Mouse (Mus musculus) ovary, postnatal 14 days (tissue): ENCODE measurements at regions not wholly inside any gene's neighbourhood (a gene's known extent, or its start where the extent isn't known, plus 50 kb on each side); places are given as distances from the start of the nearest gene placed in this dataset.

ENCODE experiments used
- DNase-seq: peaks from one replicate; pipeline ENCODE4 v3.0.0; 2022; ENCODE audit warnings: low spot score

DNA sequence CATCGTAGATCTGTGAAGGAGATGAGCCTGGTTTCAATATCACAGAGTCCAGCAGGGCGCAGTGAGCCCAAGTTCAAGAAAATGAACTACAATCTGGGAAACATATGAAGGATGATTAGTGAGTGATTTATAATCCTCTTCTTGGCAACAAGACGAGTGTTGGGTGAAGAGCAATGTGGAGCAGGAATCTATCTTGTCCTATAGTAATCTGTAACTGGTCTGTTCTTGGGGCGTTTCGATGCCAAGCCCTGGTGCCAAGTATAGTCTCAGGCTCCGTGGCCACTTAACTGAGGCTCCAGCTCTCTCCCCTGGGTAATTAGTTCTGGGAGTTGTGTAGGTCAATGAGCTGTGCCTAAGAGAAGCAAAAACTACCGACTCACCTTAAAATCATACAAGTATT, 154.4 kb upstream of the Gorab start:
- DNase-seq = no peak

DNA sequence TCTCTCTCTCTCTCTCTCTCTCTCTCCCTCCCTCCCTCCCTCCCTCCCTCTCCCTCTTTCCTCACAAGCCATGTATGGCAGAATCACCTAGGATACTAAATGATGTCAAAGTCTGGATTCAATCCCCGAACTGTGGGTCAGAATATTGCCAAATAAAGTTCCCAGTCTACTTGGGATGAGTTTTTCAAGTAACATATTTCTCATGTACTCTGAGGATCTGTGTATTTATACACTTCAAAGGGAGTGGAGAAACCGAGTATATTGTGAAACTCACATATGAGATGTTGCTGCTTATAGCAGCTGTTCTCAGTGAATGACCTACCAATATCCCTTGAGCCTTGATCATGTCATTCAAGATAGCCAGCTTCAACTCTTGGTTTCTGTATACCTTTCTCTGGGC, 151.7 kb upstream of the Gorab start:
- no peak for DNase-seq

DNA sequence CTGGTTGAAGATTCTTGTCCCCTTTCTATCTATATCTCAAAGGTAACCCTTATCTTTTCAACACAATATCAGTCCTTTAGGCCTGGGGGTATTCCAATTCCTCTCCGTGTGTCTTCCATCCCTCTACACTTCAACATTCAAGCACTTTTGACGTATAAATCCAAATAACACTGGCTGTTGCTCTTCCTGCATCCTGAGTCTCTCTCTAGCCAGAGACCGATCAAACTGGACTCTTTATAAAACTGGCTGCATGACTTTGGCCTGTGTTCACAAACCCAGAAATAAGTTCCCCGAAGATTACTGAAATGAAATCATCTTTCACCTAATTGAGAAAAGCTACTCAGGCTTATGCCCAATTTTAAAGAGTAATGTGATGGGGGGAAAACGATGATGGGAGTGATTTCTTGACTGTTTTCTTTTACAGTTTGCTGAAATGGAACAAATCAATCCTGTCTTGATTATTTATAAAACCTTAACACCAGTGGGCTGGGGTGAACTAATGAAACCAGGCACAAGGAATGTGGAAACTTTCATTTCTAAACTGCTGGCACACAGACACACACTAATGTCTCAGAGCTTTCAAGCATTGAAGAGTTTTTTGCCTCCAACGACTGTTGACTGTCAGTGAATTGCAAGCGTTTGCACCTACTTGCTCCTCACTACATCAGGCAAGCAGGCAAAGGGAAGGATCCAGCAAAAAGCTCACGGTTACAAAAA, 135.5 kb upstream of the Gorab start:
- no peak for DNase-seq

DNA sequence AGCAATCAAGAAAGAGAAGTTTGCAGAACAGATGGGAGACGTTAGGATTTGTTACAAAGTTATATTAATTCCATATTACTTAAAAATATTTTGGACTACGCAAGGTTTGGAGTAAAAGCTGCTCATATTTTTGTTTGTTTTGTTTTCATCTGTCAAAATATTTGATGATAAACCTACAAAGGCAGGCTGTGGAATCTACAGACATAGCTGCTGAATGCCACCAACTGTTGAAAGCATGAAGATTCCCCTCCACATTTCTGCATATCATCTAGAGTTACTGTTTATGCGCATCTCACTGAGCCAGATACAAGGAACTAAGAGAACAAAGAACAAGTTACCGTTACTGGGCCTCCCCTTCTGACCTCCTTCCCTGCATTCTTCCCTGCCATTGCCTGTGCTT, 127.1 kb upstream of the Gorab start:
- DNase-seq = no peak

DNA sequence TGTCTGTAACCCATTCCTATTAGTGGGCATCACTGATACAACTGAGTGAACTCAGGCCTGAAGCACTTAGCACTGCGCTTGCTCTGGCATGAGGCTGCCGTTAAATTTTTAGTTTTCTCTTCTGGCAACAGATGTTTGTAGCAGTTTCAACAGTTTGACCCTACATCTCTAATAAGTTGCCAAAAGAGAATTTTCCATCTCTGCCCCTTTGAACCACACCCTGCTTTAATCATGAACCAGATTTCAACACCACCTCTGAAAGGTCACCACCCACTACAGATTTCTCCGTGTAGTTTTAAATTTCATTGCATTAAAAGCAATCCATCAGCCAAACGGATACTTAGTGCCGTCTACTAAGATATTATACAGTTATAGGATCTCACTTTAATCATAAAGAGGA, 114.5 kb upstream of the Gorab start:
- no peak for DNase-seq

DNA sequence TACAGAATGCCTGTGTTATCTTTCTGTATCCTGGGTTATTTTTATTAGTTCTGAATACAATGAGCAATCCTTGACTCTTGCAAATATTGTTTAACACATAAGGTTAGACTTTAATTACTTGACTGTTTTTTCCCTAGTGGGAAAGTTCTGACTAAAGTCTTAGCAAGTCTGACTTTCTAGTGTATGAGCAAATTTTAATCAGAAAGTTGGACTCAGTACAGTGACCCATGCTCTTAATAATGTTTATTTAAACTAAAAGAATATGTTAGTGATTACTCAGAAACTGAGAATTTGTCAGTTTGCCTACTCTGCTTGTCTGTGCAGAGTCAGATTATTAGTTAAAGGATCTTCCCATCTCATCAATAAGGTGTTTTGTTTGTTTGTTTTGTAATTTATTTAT, 109.4 kb upstream of the Gorab start:
- no peak for DNase-seq

DNA sequence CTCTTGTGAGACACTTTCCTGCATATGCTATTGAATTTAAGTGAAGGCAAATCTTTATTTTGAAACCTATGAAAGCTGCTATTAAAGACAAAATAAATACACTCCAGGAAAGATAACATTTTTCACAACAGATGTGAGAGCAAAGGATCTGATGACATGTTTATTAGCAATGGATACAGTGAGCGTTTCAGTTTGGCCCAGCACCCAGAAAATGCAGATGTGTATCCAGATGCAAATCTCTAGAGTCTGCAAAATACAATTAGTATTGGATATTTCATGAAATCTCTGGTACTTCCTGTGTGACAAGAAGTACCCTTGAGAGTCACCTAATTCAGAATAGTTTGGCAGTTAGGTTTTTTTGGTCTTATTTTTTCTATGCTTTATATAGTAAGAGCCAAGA, 108.5 kb upstream of the Gorab start:
- DNase-seq = no peak

DNA sequence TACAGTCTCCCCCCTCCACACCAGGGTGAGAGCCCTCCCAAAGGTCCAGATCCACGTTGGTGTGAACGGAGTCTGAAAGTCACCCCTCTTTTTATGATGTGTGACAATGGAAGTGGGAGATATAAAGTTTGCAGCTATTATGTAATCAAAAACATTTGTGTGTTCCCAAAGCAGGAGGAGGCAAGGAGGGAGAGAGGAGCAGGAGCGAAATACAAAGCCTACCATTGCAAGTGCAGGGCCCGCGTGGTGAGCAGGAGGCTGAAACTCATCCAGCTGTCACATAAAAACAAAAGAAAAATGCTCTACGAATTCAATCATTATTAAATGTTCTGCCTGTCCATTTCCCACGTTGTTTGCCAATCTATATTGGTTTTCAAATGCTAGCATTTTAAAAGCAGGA, 101.6 kb upstream of the Gorab start:
- DNase-seq = no peak

DNA sequence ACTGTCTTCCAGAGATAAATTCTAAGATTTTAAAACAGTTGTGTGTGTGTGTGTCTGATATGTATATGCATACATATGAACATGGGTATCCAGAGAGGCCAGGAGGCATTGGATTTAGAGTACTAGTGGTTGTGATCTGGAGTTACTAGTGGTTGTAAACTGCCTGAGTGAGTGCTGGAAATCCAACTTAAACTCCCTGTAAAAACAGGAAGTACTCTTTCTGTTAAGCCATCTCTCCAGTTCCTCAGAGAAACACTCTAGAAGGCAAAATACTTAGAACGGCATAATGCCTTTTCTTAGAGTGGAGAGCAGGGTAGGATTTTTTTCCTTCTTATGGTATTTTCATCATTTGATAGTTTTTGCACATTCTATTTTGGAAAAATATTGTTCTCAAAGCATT, 99.1 kb upstream of the Gorab start:
- DNase-seq = no peak

DNA sequence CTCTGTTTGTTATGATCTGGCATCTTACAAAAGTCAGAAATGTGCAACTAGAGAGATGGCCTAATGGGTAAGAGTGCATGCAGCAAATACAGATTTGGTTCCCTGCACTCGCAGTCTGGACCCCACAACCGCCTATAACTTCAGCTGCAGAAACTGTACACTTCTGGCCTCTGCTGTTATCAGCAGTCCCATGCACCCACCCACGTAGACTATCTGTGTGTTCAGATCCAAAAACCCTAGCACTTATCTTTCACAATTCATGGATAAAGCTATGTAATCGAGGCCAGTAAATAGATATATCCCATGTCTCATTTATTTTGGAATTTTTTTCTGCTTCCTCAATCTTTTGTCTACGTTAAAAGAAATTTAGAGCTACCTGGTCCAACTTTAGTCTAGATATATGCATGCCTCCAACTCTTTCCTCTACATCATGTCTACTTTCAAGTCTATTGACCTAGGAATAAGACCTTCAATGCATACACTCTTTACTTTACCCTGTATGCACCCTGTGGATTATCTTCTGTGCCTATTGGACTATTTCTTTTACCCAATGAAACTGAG, 95.0 kb upstream of the Gorab start:
- no peak for DNase-seq

DNA sequence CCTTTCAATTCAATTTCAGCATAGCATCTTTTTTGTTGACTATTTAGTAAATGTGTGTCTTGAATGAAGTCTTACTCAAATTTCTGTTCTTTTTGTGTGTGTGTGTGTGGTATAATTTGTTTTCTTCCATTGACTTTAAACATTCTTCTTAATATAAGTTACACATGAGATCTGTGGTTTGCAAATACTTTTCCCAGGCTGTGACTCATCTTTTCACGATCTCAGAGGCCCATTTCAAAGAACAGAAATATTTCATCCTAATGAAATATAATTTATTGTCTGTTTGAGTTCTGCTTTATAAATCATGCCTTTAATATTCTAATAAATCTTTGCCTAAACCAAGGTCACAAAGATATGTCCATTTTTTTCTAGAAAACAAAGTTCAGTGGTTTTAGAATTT, 92.9 kb upstream of the Gorab start:
- no peak for DNase-seq

DNA sequence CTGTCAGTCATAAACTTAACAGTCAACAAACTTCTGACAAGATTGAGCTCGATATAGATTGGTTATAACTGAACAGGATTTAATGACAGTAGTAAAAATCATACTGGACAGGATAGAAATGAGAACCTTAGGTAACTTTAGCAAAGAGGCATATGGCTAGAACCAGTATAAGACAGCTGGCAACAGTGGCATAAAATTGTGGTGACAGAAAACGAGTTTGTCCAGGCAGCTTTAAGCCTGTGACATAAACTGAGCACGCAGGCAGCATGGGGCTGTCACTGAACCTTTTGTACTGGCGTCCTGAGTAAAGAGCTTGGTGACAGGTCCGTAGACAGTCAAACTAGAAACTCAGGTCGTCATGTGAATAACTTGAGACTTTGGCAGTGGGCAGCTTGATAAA, 85.1 kb upstream of the Gorab start:
- no peak for DNase-seq

DNA sequence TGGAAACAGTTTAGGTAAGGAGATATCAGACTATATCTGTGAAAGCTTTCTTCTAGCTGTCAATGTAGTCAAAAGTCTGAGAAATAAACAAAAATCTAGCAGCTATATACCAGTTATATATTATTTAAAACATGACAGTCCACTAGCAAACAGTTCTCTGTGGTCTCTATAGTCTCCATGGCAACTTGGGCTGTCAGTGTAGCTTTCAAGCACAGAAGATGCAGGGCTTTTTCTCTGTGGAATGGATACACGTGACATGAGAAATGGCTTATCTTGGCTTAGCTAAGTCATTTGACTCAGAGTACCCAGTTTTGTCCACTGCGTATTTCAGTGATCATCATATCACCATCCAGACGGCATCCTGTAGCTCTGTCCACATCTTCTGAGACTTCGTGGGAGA, 84.6 kb upstream of the Gorab start:
- DNase-seq = no peak

DNA sequence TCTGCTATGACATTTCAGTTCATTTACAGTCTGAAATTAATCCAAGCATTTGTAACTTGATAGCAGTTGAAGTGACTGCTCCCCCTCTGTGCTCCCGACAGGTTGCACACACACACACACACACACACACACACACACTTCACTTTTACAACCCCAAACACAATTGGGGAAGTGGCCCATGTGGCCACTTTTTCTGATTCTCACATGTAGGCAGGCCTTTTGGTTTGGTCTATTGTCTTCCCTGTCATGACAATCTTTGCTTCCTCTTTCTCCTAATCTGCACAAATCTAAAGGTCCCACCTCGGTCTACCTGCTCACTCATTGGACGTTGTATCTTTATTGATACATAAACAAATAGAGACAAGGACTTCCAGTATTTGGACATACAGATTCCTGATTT, 79.6 kb upstream of the Gorab start:
- DNase-seq = no peak

DNA sequence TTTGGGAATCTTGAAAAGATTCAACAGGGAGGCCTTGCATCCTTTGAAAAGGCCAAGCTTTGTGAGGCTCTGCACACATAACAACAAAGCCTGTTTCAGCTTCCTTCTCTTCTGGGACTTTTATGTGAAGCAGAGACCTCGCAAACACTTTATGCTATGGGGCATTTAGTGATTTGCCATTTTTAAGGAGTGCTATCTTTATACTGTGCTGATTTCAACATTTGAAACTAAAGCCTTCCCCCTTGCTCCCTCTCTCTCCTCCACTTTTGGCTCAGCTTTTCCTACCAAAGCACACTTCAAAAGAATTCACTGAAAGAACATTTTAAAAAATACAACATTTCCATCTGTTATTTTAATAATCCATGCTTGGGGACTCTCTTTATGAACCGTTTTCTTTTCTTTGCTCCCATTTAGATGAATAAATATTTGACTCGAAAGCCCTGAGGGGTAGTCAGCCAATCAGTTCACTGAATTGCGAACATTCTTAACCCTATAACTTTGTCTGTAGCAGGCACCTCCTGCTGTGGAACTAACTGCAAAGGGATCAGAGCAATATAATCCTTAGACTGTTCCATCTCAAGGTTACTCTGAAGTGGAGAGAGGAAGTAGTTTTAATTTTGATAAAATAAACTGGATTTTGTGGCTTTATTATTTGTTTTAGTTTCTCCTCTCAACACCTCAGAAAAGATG, 74.2 kb upstream of the Gorab start:
- DNase-seq = no peak

DNA sequence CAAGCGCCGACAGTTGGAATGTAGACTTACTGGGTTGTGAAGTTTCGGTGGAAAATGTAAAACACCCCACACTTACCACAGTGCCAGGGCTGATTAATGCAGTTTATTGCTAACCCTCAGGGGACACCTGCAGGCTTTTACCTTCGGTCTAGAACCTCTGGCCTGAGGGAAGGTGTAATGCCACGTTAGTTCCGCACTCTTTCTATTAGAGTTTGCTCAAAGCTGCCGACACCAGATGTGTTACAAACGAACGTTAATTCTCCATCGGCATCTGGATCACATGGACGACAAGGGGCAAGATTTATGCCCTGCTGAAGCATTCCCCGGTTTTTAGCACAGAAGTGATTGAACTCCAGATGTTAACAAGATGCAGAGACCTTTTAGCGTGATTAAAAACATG, 57.7 kb upstream of the Gorab start:
- no peak for DNase-seq

DNA sequence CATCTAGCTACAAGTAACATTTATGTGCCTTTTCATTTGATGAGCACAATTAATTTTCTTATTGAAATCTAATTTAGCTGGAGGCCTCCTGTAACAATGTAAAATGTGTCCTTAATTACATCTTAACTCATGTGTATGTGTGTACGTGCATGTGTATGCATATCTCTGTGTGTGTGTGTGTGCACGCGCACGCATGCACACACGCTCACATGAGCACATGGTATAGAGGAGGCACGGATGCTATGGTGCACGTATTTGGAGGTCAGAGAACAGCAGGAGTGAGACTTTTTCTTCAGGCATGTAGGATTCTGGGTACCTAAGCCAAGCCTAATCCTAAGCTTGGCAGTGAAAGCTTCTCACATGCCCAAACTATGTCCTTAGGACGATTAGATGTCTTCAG, 52.9 kb upstream of the Gorab start:
- no peak for DNase-seq
